Mouse (Mus musculus) embryonic fibroblast, embryonic 13.5 days (primary cell): ENCODE measurements around the gene C3. TPM values are rescaled to one million over a fixed set of nuclear protein-coding genes. Genes with fewer than 3 reads are reported as not detected.

Source experiments
- H3K27ac ChIP-seq: 2 replicates; pipeline ENCODE4 v1.5.1; 2012; ENCODE audit warnings: low read length, control low read depth, inconsistent platforms; ENCODE audit not compliant: insufficient read depth
- H3K4me1 ChIP-seq: 2 replicates; pipeline ENCODE4 v1.6.1; 2011; ENCODE audit warnings: low read length; ENCODE audit not compliant: control insufficient read depth, insufficient read depth
- H3K4me3 ChIP-seq: 2 replicates; pipeline ENCODE4 v1.5.1; 2011; ENCODE audit warnings: mild to moderate bottlenecking, control low read depth, low read length; ENCODE audit not compliant: insufficient read depth
- CTCF ChIP-seq: IDR thresholded peaks from 2 replicates; pipeline ENCODE4 v1.5.1; 2011; ENCODE audit warnings: mild to moderate bottlenecking, control low read depth, low read length, moderate library complexity, borderline replicate concordance; ENCODE audit not compliant: insufficient read depth
- POLR2A ChIP-seq: IDR thresholded peaks from 2 replicates; pipeline ENCODE4 v1.6.1; 2011; ENCODE audit warnings: low read depth, mild to moderate bottlenecking, control low read depth, low read length, moderate library complexity
- polyA plus RNA-seq: library from polyadenylated mRNA; stranded (reverse); fragments of >200 nt; gene quantifications from 2 replicates; pipeline ENCODE4 v1.2.4, GENCODE M21; 2011; ENCODE audit warnings: low read depth; ENCODE audit not compliant: missing spikeins, insufficient read length

Gene C3
- polyA plus RNA-seq, 1 experiment = 3.9 TPM

GRCm38 (mm10) chr17:57180363-57180762, 47.6 kb downstream of the C3 start:
- Histone ChIP-seq H3K4me3 (no peak overlapping the region), H3K4me1 (no peaks in the 10 kb centered on the region), H3K27ac (no peak overlapping the region)
- no peak for TF ChIP-seq POLR2A

- no peak overlapping the region for H3K4me3 ChIP-seq
Observed at GRCm38 (mm10) chr17:57173351-57173750, 54.6 kb downstream of the C3 start.

GRCm38 (mm10) chr17:57172378-57172777, 55.6 kb downstream of the C3 start:
- no peak for TF ChIP-seq CTCF
- TF ChIP-seq POLR2A = no peak
- Histone ChIP-seq H3K4me3 (no peak overlapping the region), H3K4me1 (no peaks in the 10 kb centered on the region), H3K27ac (no peak overlapping the region)

More at GRCm38 (mm10) chr17:57173351-57173750, 54.6 kb downstream of the C3 start:
- H3K27ac ChIP-seq = no peak overlapping the region
- no peaks in the 10 kb centered on the region for H3K4me1 ChIP-seq
- TF ChIP-seq CTCF = no peak
- no peak for TF ChIP-seq POLR2A

- no peak overlapping the region for H3K27ac ChIP-seq
- H3K4me1 ChIP-seq = no peaks in the 10 kb centered on the region
- TF ChIP-seq CTCF = no peak
- no peak for TF ChIP-seq POLR2A
- H3K4me3 ChIP-seq = no peak overlapping the region
Observed at GRCm38 (mm10) chr17:57170616-57171260, 57.2 kb downstream of the C3 start.

GRCm38 (mm10) chr17:57166800-57167791, 60.8 kb downstream of the C3 start:
- Histone ChIP-seq H3K4me1 (no peaks in the 10 kb centered on the region), H3K4me3 (no peak overlapping the region), H3K27ac (no peak overlapping the region)
- TF ChIP-seq POLR2A = no peak
- peak; percentile 91 for TF ChIP-seq CTCF

Other genes starting within 250 kb of the C3 start
- not detected in 2 replicates for gene Acer1, start 246.0 kb downstream of the C3 start, polyA plus RNA-seq
- 46.5 and 49.5 TPM in 2 replicates for gene Clpp, start 237.8 kb downstream of the C3 start, polyA plus RNA-seq
- 8.2 and 8.6 TPM in 2 replicates for gene Alkbh7, start 230.8 kb downstream of the C3 start, polyA plus RNA-seq
- gene Pspn, start 228.1 kb downstream of the C3 start, polyA plus RNA-seq = not detected in 2 replicates
- 49.7 and 62.1 TPM in 2 replicates for gene Gtf2f1, start 216.8 kb downstream of the C3 start, polyA plus RNA-seq
- gene Gm17949, start 216.7 kb downstream of the C3 start, polyA plus RNA-seq = not detected in 2 replicates
- gene Khsrp, start 196.6 kb downstream of the C3 start, polyA plus RNA-seq = 77.2 and 82.4 TPM in 2 replicates
- gene Slc25a41, start 186.5 kb downstream of the C3 start, polyA plus RNA-seq = not detected in 2 replicates
- not detected in 2 replicates for gene Crb3, start 169.0 kb downstream of the C3 start, polyA plus RNA-seq
- gene Slc25a23, start 168.3 kb downstream of the C3 start, polyA plus RNA-seq = 8.4 and 10.4 TPM in 2 replicates
- gene Dennd1c, start 149.6 kb downstream of the C3 start, polyA plus RNA-seq = 0.40 TPM in 1 of 2 replicates, not detected in the other
- gene Tubb4a, start 140.4 kb downstream of the C3 start, polyA plus RNA-seq = 0.95 and 1.7 TPM in 2 replicates
- gene Tnfsf9, start 122.8 kb downstream of the C3 start, polyA plus RNA-seq = 4.3 and 6.3 TPM in 2 replicates
- gene Cd70, start 78.4 kb downstream of the C3 start, polyA plus RNA-seq = not detected in 2 replicates
- not detected in 2 replicates for gene Tnfsf14, start 34.0 kb downstream of the C3 start, polyA plus RNA-seq
- gene Gpr108, start 20.3 kb upstream of the C3 start, polyA plus RNA-seq = 33.5 and 33.9 TPM in 2 replicates
- 58.8 and 61.3 TPM in 2 replicates for gene Trip10, start 21.3 kb upstream of the C3 start, polyA plus RNA-seq
- gene Vav1, start 51.0 kb upstream of the C3 start, polyA plus RNA-seq = 0.79 TPM in 1 of 2 replicates, not detected in the other
- 0.60 and 3.4 TPM in 2 replicates for gene Adgre1, start 130.6 kb upstream of the C3 start, polyA plus RNA-seq